In genomic region chr4:107535126-107535525, GRCm38 (mm10) we compare ENCODE assay signal across 11 mouse cellular contexts.
DNase-seq lines count a peak whose midpoint lies in the region; ATAC-seq and TF ChIP-seq lines count a peak whose summit lies in the region.
"Had no signal": no experiment of that assay in that cellular context is flagged by ENCODE, and none has a peak within 500 bp of the region (broad histone marks: within the 10 kb centered on the region; RNA-seq: fewer than 3 reads in every experiment).

No protein-coding gene starts in this region.

- H3K4me2 ChIP-seq in hindbrain, postnatal 0 days (ENCODE audit: low read depth, low read length) = no peak overlapping the region
- no peak overlapping the region for H3K4me2 ChIP-seq in hindbrain, embryonic 16.5 days (ENCODE audit: low read length)
- H3K4me2 ChIP-seq in forebrain, postnatal 0 days (ENCODE audit: low read depth) = no peak overlapping the region
- H3K4me2 ChIP-seq: heart, embryonic 12.5 days had no signal

- no peaks in the 10 kb centered on the region for H3K27me3 ChIP-seq in hindbrain, postnatal 0 days (ENCODE audit: insufficient read depth, low read length)
- no peaks in the 10 kb centered on the region for H3K27me3 ChIP-seq in hindbrain, embryonic 16.5 days (replicated peaks; ENCODE audit: control insufficient read depth, insufficient read depth, low read length)
- no peaks in the 10 kb centered on the region for H3K27me3 ChIP-seq in forebrain, postnatal 0 days (ENCODE audit: insufficient read depth, low read length)
- H3K27me3 ChIP-seq: heart, embryonic 12.5 days had no signal

- TF ChIP-seq CTCF in hindbrain, postnatal 0 days (IDR thresholded peaks at IDR 0.05; ENCODE audit: low read depth) = no peak
- TF ChIP-seq CTCF in forebrain, postnatal 0 days (IDR thresholded peaks at IDR 0.05; ENCODE audit: low read depth) = no peak

- peaks cover 8% of the 10 kb centered on the region; the same call in 1 of the 2 replicates for H3K4me1 ChIP-seq in hindbrain, postnatal 0 days (ENCODE audit: insufficient read depth, low read length)
- 0 out of 2 replicates have a peak, but pooled peaks cover 4% of the 10 kb centered on the region for H3K4me1 ChIP-seq in hindbrain, embryonic 16.5 days (ENCODE audit: control insufficient read depth, insufficient read depth, low read depth, low read length)
- no peaks in the 10 kb centered on the region for H3K4me1 ChIP-seq in forebrain, postnatal 0 days (ENCODE audit: insufficient read depth)

- no peak overlapping the region for H3K9ac ChIP-seq in hindbrain, postnatal 0 days (replicated peaks; ENCODE audit: low read length)
- H3K9ac ChIP-seq in hindbrain, embryonic 16.5 days (ENCODE audit: low read depth, low read length) = no peak overlapping the region
- H3K9ac ChIP-seq in forebrain, postnatal 0 days = no peak overlapping the region
- H3K9ac ChIP-seq: heart, embryonic 12.5 days had no signal

- WGBS in hindbrain, postnatal 0 days = 41% methylated on average over 11 of the region's 11 CpGs
- 62% methylated on average over 11 of the region's 11 CpGs for WGBS in hindbrain, embryonic 16.5 days
- 76% methylated on average over 11 of the region's 11 CpGs for WGBS in forebrain, postnatal 0 days

- H3K36me3 ChIP-seq in hindbrain, postnatal 0 days (ENCODE audit: insufficient read depth, low read length) = no peaks in the 10 kb centered on the region
- no peaks in the 10 kb centered on the region for H3K36me3 ChIP-seq in hindbrain, embryonic 16.5 days (ENCODE audit: control insufficient read depth, insufficient read depth, low read length)
- H3K36me3 ChIP-seq in forebrain, postnatal 0 days (ENCODE audit: insufficient read depth) = no peaks in the 10 kb centered on the region
- H3K36me3 ChIP-seq: midbrain, embryonic 10.5 days had no signal

- DNase-seq in hindbrain, postnatal 0 days (ENCODE audit: low spot score) = peak; percentile 61
- DNase-seq in thymus, postnatal 4 days = peak; percentile 17
- no peak for DNase-seq in thymus, postnatal 25 days
- DNase-seq in cerebellum, adult 9-11 months = peak; percentile 21
- DNase-seq in kidney, postnatal 36 days = peak; percentile 60 to 63
- DNase-seq in forebrain, postnatal 0 days = no peak
- DNase-seq in thymus, adult 18-20 months = no peak
- DNase-seq: thymus, postnatal 14 days had no signal

- H3K4me3 ChIP-seq in hindbrain, postnatal 0 days (ENCODE audit: low read length) = no peak overlapping the region
- no peak overlapping the region for H3K4me3 ChIP-seq in hindbrain, embryonic 16.5 days (ENCODE audit: low read length)
- H3K4me3 ChIP-seq in forebrain, postnatal 0 days (ENCODE audit: low read depth, low read length) = no peak overlapping the region
- H3K4me3 ChIP-seq: heart, embryonic 12.5 days; midbrain, embryonic 10.5 days had no signal

- no peaks in the 10 kb centered on the region for H3K9me3 ChIP-seq in hindbrain, postnatal 0 days (ENCODE audit: low read length)
- H3K9me3 ChIP-seq in hindbrain, embryonic 16.5 days (ENCODE audit: control insufficient read depth, low read length) = no peaks in the 10 kb centered on the region
- no peaks in the 10 kb centered on the region for H3K9me3 ChIP-seq in forebrain, postnatal 0 days (ENCODE audit: low read length)

- H3K27ac ChIP-seq in hindbrain, postnatal 0 days = no peak overlapping the region
- H3K27ac ChIP-seq in hindbrain, embryonic 16.5 days (ENCODE audit: low read depth, low read length) = no peak overlapping the region
- no peak overlapping the region for H3K27ac ChIP-seq in forebrain, postnatal 0 days (ENCODE audit: low read depth, low read length)
- H3K27ac ChIP-seq: midbrain, embryonic 10.5 days had no signal

- ATAC-seq in hindbrain, postnatal 0 days = no peak
- ATAC-seq in hindbrain, embryonic 16.5 days = no peak
- no peak for ATAC-seq in forebrain, postnatal 0 days

Comparison
In these comparisons a context has a peak if more than half of its experiments do, and no peak if none do; other contexts are left out.
1. DNase-seq: peak in hindbrain, postnatal 0 days (single experiment), thymus, postnatal 4 days (single experiment), cerebellum, adult 9-11 months (single experiment) and kidney, postnatal 36 days (2 of 2); none in thymus, postnatal 25 days (single experiment), forebrain, postnatal 0 days (single experiment) and thymus, adult 18-20 months (0 of 2).